Mouse (Mus musculus) forebrain, embryonic 11.5 days (tissue): ENCODE data around the gene Znrd1as. TPM values are rescaled to one million over a fixed set of nuclear protein-coding genes. Genes with fewer than 3 reads are reported as not detected.

Experiments used
- ATAC-seq: fragments of 200-750 bp; cut with Nextera tagmentation; replicated peaks from 2 replicates; pipeline ENCODE4 v1.8.0; 2017; ENCODE audit warnings: moderate TSS enrichment; ENCODE audit not compliant: low FRiP score
- DNase-seq: peaks from one replicate; pipeline ENCODE4 v3.0.0-alpha.2; 2017; ENCODE audit warnings: low spot score
- H3K27ac ChIP-seq: fragments of 300-500 bp; sonication (generic); 2 replicates; pipeline ENCODE4 v1.5.1; 2014; ENCODE audit warnings: low read depth, low read length
- H3K27me3 ChIP-seq: fragments of 300-500 bp; sonication (generic); 2 replicates; pipeline ENCODE4 v1.6.1; 2014; ENCODE audit warnings: mild to moderate bottlenecking, low read length, mixed read lengths; ENCODE audit not compliant: control insufficient read depth, insufficient read depth
- H3K36me3 ChIP-seq: fragments of 300-500 bp; sonication (generic); 2 replicates; pipeline ENCODE4 v1.6.1; 2014; ENCODE audit warnings: mild to moderate bottlenecking, low read length, moderate library complexity, mixed read lengths; ENCODE audit not compliant: control insufficient read depth, insufficient read depth
- H3K4me1 ChIP-seq: fragments of 300-500 bp; sonication (generic); replicated peaks from 2 replicates; pipeline ENCODE4 v1.6.1; 2014; ENCODE audit warnings: low read length, mixed read lengths; ENCODE audit not compliant: control insufficient read depth, insufficient read depth
- H3K4me2 ChIP-seq: fragments of 300-500 bp; sonication (generic); 2 replicates; pipeline ENCODE4 v1.6.1; 2014; ENCODE audit warnings: low read depth, mild to moderate bottlenecking, low read length, moderate library complexity, mixed read lengths; ENCODE audit not compliant: severe bottlenecking
- H3K4me3 ChIP-seq: fragments of 300-500 bp; sonication (generic); 2 replicates; pipeline ENCODE4 v1.5.1; 2014; ENCODE audit warnings: low read depth, low read length
- H3K9ac ChIP-seq: fragments of 300-500 bp; sonication (generic); 2 replicates; pipeline ENCODE4 v1.6.1; 2014; ENCODE audit warnings: low read length
- H3K9me3 ChIP-seq: fragments of 300-500 bp; sonication (generic); 2 replicates; pipeline ENCODE4 v1.6.1; 2016; ENCODE audit warnings: low read length, mixed read lengths; ENCODE audit not compliant: control insufficient read depth
- WGBS: fragments of 180-500 bp; shearing (Covaris S2); extraction: QIAGEN DNeasy Blood & Tissue Kit; methylation state at CpG from one replicate; pipeline ENCODE4 v1.1.7; 2014; 5-methylcytosine and 5-hydroxymethylcytosine counted together
- polyA plus RNA-seq: library from polyadenylated mRNA; unstranded; fragments of >200 nt; fragmentation: Nextera tagmentation; extraction: Ambion mirVana; gene quantifications from 2 replicates; pipeline ENCODE4 v1.2.1, GENCODE M21; 2014

The Znrd1as gene
- polyA plus RNA-seq, 1 experiment from 2014 or later = 10.2 TPM

DNA sequence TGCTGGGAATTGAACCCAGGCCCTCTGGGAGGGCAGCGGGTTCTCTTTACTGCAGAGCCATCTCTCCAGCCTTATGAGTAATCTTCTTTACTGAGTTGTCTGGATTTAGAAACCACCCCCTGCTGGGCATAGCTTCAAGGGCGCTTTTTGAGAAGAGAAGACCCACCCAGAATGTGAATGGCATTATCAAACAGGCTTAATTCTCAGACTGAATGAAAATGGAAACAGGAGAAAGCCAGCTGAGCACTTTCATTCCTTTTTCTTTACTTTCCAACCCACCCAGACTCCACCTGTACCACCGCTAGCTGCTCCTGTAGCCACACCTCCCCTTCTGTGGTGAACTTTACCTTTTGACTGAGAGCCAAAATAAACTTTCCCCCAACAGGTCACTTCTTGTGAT lies 37.1 kb downstream of the Znrd1as start:
- Histone ChIP-seq H3K9ac (no peak overlapping the region), H3K4me1 (no peaks in the 10 kb centered on the region), H3K36me3 (no peaks in the 10 kb centered on the region), H3K9me3 (no peaks in the 10 kb centered on the region), H3K27ac (no peak overlapping the region), H3K27me3 (no peaks in the 10 kb centered on the region), H3K4me2 (no peak overlapping the region), H3K4me3 (no peak overlapping the region)
- DNase-seq (no peak), ATAC-seq (no peak)
- WGBS = 44% methylated on average over 3 of the region's 3 CpGs

DNA sequence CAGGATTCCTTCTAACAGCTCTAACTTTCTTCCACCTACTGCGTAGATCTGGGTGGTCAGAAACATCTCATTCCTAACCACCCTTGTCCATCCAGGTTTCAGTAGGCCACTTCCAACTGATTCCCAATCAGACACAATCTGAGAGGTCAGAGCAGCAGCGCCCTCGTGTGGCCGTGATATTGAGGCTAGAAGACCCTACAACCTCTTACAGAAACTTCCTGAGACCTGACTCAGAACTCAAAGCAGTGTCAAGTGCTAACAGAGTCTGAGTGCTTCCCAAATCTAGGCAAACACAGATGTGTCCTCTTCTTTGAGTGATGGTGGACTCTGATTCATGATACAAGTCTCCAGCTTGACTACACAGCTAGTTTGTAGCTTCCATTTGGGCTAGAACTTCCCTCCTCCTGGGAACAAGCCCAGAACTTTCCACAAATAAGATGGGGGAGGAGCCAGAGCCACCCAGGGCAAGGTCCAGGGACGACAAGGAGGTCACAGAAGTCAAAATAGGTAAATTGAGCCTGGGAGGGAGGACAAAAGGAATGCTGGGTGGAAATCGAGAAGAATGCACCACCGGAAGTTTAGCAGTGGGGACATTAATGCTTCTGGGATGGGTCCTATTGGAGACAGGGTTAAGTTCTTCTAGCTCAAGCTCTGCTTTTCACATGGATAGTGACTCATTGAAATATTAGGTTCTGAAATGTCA lies 38.8 kb downstream of the Znrd1as start:
- Histone ChIP-seq H3K4me1 (no peaks in the 10 kb centered on the region), H3K4me2 (no peak overlapping the region), H3K9ac (no peak overlapping the region), H3K9me3 (no peaks in the 10 kb centered on the region), H3K27me3 (no peaks in the 10 kb centered on the region), H3K36me3 (no peaks in the 10 kb centered on the region), H3K27ac (no peak overlapping the region), H3K4me3 (no peak overlapping the region)
- WGBS = 28% methylated on average over 7 of the region's 7 CpGs
- ATAC-seq (0 out of 2 replicates have a peak, but pooled peaks have one; percentile 44), DNase-seq (peak; percentile 89)

DNA sequence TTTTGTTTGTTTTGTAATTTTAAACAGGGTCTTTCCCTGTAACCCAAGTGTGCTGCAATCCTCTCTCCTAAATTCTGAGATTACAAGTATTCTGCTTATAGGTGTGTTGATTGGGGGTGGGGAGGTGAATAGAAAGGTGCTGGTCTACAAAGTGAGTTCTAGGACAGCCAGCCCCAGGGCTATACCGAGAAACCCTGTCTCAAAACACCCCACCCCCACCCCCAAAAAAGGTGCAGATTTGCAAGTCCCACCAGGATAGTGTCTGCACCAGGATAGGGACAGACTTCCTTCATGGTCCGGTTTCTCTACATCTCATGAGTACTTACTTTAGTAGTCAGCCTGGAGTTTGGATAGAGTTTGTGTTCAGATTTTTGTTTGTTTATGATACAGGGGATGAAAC lies 40.1 kb downstream of the Znrd1as start:
- H3K9me3 ChIP-seq = no peaks in the 10 kb centered on the region
- H3K27ac ChIP-seq = no peak overlapping the region
- peaks cover 2% of the 10 kb centered on the region; the same call in 1 of the 2 replicates for H3K4me1 ChIP-seq
- no peaks in the 10 kb centered on the region for H3K27me3 ChIP-seq
- H3K4me3 ChIP-seq = no peak overlapping the region
- H3K4me2 ChIP-seq = no peak overlapping the region
- no peak overlapping the region for H3K9ac ChIP-seq
- H3K36me3 ChIP-seq = no peaks in the 10 kb centered on the region
- 84% methylated on average over 2 of the region's 2 CpGs for WGBS
- DNase-seq (no peak), ATAC-seq (no peak)

DNA sequence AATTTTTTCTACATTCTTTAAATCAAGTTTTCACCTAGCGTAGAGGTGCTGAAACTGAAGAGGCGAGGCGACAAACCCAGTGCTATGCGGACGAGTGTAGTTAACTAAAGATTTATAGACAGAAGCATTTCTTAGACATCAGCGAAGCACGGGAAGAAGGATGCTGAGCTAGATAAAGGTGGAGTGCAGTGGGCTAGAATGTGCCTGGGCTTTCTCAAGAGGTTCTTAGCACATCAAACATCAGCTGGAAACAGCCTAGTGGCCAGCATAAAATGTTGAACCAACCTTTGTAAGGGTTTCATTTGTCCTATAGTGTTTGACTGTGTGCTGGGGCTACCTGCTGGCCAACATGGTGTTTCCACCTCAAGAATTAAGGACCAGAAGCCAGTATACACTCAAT lies 42.5 kb downstream of the Znrd1as start, which contains the start of gene Zfp57:
Gene Zfp57 (plus strand): TSS at position 301 of the 400 bp plus-strand sequence.
- H3K4me2 ChIP-seq = peak within 1 kb of the TSS; percentile 65; the same call in 1 of the 2 replicates
- no peak within 1 kb of the TSS for H3K27ac ChIP-seq
- no peaks in the 10 kb centered on the region for H3K36me3 ChIP-seq
- 96% methylated on average over 7 of the region's 7 CpGs for WGBS
- peaks cover 2% of the 10 kb centered on the region; the same call in 1 of the 2 replicates for H3K4me1 ChIP-seq
- peak within 1 kb of the TSS; percentile 6; the same call in 1 of the 2 replicates for H3K9ac ChIP-seq
- peak within 1 kb of the TSS; percentile 59; the same call in 1 of the 2 replicates for H3K4me3 ChIP-seq
- no peak for DNase-seq
- no peak for ATAC-seq
- no peaks in the 10 kb centered on the region for H3K9me3 ChIP-seq
- H3K27me3 ChIP-seq = no peaks in the 10 kb centered on the region

DNA sequence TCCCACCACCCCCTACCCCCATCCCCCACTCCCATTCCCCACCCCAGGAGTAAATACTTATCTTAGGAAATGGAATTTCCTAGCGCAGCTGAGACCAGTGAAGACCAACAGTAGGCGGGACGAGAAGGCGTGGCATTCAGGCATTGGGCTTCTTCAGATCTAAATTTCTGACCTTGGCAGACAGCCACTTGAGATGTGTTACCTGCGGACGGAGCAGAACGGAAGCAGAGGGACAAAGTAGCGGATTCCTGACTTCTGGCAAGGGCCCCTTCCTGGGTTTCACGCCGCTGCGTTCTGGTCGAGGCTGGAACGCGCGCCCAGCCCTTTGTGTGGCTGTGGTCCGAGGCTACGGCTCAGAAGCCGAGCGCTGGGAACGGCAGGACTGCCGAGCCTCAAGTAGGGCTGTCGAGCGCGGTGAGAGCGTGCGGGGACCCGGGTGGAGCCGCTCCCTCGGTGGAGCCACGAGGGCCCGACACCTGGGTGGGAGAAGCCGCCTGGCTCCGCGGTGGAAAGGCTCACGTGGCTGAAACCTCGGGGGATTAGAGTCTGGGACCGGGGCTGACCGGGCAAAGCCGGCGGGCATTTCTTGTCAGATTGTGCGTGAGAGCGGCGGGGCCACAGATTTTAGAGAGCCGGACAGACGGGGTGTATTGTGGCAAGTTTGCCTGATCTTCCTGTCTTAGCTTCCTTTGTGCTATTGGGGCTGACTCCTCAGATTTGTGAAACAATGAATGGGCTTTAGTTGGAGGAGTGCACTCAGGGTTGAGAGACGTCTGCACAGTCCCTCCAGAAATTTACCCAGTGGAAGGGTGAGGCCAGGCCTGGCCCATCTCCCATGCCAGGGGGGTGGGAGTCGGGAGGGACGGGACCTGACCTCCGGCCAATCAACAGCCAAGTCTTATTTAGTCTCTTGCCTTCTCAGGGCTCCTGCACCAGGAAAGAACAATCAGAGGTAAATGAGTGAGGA lies 44.3 kb downstream of the Znrd1as start:
- peak overlapping the region; percentile 59 for H3K4me3 ChIP-seq
- peaks cover 2% of the 10 kb centered on the region; the same call in 1 of the 2 replicates for H3K4me1 ChIP-seq
- peak; percentile 82 for DNase-seq
- no peaks in the 10 kb centered on the region for H3K9me3 ChIP-seq
- H3K36me3 ChIP-seq = no peaks in the 10 kb centered on the region
- peak overlapping the region; percentile 65 for H3K4me2 ChIP-seq
- WGBS = under 1% methylated on average over 49 of the region's 49 CpGs
- H3K27ac ChIP-seq = peak overlapping the region; percentile 78
- peak overlapping the region; percentile 90 for H3K9ac ChIP-seq
- no peaks in the 10 kb centered on the region for H3K27me3 ChIP-seq
- peak; percentile 86 for ATAC-seq

DNA sequence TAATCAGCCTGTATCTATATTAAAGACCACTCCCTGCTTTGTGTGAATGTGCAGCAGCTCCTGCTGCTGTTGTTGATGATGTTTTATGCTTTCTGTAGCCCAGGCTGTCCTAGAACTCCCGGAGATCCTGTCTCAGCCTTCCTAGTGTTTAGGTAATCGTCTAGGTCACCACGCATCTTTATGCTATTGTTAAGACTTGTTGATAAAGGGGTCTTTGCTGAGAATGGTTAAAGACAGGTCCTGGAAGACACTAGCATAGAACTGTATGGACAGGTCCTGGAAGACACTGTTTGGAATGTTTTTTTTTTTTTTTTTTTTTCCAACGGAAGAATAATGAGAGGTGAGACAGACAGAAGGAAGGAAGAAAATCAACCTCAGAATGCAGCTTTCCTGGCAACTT lies 45.0 kb downstream of the Znrd1as start:
- WGBS = 51% methylated on average over 4 of the region's 4 CpGs
- H3K4me3 ChIP-seq = peak overlapping the region; percentile 59
- ATAC-seq (peak; percentile 6; the same call in 1 of the 2 replicates), DNase-seq (no peak)
- H3K9ac ChIP-seq = peak overlapping the region; percentile 90
- H3K4me2 ChIP-seq = peak overlapping the region; percentile 65
- H3K9me3 ChIP-seq = no peaks in the 10 kb centered on the region
- H3K4me1 ChIP-seq = peaks cover 2% of the 10 kb centered on the region; the same call in 1 of the 2 replicates
- no peak overlapping the region for H3K27ac ChIP-seq
- no peaks in the 10 kb centered on the region for H3K27me3 ChIP-seq
- no peaks in the 10 kb centered on the region for H3K36me3 ChIP-seq

DNA sequence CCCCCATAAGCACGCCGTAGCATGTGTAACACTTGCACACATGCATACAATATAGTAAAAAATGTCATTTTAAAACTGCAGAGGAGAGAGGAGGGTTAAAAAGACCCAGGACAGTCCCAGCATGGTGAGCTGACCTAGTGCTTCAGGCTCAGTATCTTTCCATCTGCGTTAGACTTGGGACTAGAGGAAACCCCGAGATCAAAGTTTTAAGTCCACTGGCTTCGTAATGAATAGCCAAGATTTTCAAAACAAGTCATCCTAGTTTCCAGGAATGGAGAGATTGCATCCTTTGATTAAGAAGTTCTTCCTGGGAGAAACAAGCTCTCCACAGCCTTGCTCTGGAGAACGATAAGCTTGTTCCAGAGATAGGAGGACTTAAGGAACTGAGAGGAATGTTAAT lies 49.8 kb downstream of the Znrd1as start:
- H3K9me3 ChIP-seq = no peaks in the 10 kb centered on the region
- no peak overlapping the region for H3K4me2 ChIP-seq
- H3K4me1 ChIP-seq = 0 out of 2 replicates have a peak, but pooled peaks cover 2% of the 10 kb centered on the region
- H3K27me3 ChIP-seq = no peaks in the 10 kb centered on the region
- H3K9ac ChIP-seq = no peak overlapping the region
- 92% methylated on average over 6 of the region's 6 CpGs for WGBS
- DNase-seq (no peak), ATAC-seq (no peak)
- no peak overlapping the region for H3K4me3 ChIP-seq
- H3K36me3 ChIP-seq = peaks cover 10% of the 10 kb centered on the region
- no peak overlapping the region for H3K27ac ChIP-seq

DNA sequence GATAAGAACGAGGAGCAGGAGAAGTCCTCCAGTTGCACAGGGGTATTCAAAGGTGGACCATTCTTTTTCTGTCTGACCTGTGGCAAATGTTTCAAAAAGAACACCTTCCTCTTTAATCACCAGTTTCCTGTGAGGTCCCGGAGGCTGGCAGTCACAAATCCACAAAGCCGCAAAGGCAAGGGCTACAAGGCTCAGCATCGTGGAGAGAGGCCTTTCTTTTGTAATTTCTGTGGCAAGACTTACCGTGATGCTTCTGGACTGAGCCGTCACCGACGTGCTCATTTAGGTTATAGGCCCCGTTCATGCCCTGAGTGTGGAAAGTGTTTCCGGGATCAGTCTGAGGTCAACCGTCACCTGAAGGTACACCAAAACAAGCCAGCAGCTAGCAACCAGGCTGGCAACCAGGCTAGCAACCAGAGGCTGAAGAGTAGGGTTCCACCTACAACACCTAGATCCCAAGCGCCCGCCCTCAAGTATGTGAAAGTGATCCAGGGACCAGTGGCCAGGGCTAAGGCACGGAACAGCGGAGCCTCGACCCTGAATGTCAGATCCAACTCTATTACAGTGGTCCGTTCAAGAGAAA lies 51.2 kb downstream of the Znrd1as start:
- Histone ChIP-seq H3K4me3 (no peak overlapping the region), H3K27me3 (no peaks in the 10 kb centered on the region), H3K4me2 (no peak overlapping the region), H3K4me1 (0 out of 2 replicates have a peak, but pooled peaks cover 2% of the 10 kb centered on the region), H3K27ac (no peak overlapping the region), H3K9ac (no peak overlapping the region), H3K36me3 (peaks cover 10% of the 10 kb centered on the region), H3K9me3 (no peaks in the 10 kb centered on the region)
- DNase-seq (no peak), ATAC-seq (no peak)
- WGBS = 93% methylated on average over 17 of the region's 17 CpGs
